Mouse (Mus musculus): Measurements from ENCODE around the gene Prr15l. TPM values are rescaled to one million over a fixed set of nuclear protein-coding genes. Genes with fewer than 3 reads are reported as not detected.

Gene Prr15l
- polyA plus RNA-seq, 1 experiment from 2014 or later, result not detected

DNA sequence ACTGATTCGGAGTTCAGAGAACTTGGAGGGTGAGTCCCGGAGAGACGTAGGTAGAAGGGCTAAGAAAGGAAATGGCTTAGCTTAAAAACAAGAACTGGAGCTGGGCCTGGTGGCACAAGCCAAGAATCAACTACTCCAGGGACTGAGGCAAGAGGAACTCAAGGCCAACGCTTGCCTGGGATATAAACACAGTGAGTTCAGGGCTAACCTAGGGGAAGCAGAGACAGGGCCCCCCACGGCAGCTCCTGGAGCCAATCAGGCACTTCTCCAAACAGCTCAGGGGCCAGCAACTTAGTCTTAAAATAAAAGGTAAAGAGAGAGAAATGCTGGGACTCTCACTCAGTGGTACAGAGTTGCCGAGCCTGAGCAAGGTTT is 10.5 kb downstream of the Prr15l start:
- ATAC-seq, result no peak
- Histone ChIP-seq H3K4me3 (replicated peaks) (no peak overlapping the region), H3K4me2 (replicated peaks) (no peak overlapping the region), H3K27ac (no peak overlapping the region), H3K36me3 (no peaks in the 10 kb centered on the region), H3K9ac (replicated peaks) (no peak overlapping the region), H3K4me1 (replicated peaks) (peaks cover 10% of the 10 kb centered on the region), H3K27me3 (peaks cover 7% of the 10 kb centered on the region; the same call in 1 of the 2 replicates), H3K9me3 (no peaks in the 10 kb centered on the region)
- 87% methylated on average over 6 of the region's 6 CpGs for WGBS

DNA sequence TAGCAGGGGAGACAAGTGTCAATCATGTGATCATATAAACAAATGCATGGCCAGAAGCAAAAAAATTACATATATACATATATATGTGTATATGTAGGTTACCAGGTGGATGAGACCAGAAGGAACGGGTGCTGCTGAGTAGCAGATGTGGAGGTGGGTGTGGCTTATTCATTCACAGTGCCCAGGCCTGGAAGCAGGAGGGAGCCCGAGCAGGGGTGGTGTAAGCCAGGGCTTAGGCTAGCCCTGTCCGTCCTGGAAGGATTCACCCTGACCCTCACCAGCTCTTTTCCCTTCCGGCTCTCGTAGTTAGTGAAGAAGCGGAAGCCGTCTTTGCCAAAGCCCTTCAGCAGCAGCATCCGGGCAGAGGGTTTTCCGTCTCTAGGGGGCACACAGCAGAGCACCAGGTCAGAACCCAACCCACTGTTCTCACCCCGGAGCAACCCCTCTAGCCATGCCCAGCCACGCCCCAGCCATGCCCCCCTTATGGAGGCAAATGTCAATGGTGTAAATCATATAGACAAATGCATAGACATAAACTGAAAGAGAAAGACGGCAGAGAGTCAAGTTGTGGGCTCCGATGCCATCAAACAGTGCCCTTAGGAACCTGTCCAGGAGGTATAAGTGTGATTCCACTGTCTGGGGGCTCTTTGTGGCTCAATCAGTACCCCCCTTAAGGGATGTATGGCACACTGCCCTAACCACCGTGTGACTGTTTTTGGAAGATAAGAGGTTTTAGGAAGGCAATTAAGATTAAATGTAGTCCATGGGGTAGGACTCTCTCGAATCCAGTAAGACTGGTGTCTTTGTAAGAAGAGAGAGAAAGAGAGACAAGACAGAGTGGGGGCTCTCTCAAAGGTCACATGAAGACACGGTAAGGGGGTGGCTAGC is 12.9 kb downstream of the Prr15l start:
- Histone ChIP-seq H3K4me1 (replicated peaks) (peaks cover 18% of the 10 kb centered on the region), H3K27ac (no peak overlapping the region), H3K4me2 (replicated peaks) (no peak overlapping the region), H3K27me3 (peaks cover 11% of the 10 kb centered on the region; the same call in 1 of the 2 replicates), H3K9me3 (no peaks in the 10 kb centered on the region), H3K4me3 (replicated peaks) (no peak overlapping the region), H3K9ac (replicated peaks) (no peak overlapping the region), H3K36me3 (no peaks in the 10 kb centered on the region)
- 74% methylated on average over 16 of the region's 16 CpGs for WGBS
- no peak for ATAC-seq

DNA sequence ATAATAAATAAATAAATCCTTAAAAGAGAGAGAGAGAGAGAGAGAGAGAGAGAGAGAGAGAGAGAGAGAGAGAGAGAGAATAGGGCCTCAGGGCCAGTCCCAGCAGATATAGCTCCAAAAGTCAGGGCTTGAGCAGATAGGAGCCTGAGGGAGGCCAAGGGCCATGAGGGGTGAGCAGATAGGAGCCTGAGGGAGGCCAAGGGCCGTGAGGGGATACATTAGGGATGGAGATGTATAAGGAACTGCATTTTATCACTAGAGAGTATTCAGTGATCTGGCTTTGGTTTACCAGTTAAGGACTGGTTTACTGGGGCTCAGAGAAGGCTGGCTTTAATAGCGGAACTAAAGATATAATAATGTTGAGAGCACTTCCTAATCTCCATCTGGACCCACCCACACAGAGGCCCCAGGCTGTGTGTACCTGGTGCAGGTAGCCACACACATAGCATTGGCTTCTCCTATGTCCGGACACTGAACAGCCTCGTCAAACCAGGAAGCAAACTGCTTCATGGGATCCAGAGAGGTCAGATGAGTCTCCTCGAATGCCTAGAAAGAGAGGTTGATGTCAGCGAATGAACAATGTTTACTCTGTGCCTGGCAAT is 14.2 kb downstream of the Prr15l start:
- Histone ChIP-seq H3K9ac (replicated peaks) (no peak overlapping the region), H3K27me3 (peaks cover 11% of the 10 kb centered on the region; the same call in 1 of the 2 replicates), H3K36me3 (no peaks in the 10 kb centered on the region), H3K4me3 (replicated peaks) (no peak overlapping the region), H3K4me2 (replicated peaks) (no peak overlapping the region), H3K4me1 (replicated peaks) (peaks cover 18% of the 10 kb centered on the region), H3K9me3 (no peaks in the 10 kb centered on the region), H3K27ac (no peak overlapping the region)
- ATAC-seq, result no peak
- WGBS, result 80% methylated on average over 6 of the region's 6 CpGs

DNA sequence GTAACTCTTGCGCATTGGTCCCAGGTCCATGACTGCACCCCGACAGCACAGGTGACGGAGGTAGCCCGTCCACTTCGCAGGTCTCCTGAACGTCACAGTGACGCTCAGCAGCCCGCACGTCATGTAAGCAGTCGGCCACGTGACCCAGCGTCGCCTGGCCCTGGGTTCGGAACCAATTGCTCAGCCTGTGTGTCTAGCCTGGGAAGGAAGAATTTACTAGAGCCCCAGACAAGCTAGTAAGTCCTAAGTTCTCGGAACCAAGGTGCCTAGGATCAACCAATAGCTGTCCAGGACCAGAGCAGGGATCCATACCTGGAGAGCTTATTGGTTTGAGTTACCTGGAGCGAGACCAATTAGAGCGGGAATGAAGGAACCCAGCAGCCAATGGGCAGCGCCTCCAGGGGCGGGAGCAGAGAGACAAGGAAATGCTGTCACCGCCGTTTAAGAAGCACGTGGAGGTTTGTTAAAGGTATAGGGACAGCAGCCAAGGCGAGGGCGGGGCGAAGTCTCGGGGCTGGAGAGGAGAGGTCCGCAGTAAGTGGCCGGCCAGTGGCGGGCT is 15.9 kb downstream of the Prr15l start, which contains the start of gene Pnpo:
Gene Pnpo, minus strand, starts transcription at position 241 of the 559 bp plus-strand sequence.
- Histone ChIP-seq H3K27ac (no peak within 1 kb of the TSS), H3K27me3 (peaks cover 11% of the 10 kb centered on the region; the same call in 1 of the 2 replicates), H3K9ac (replicated peaks) (peak within 1 kb of the TSS; percentile 59), H3K36me3 (0 out of 2 replicates have a peak, but pooled peaks cover 4% of the 10 kb centered on the region), H3K4me1 (replicated peaks) (peaks cover 18% of the 10 kb centered on the region), H3K4me3 (replicated peaks) (peak within 1 kb of the TSS; percentile 53), H3K4me2 (replicated peaks) (peak within 1 kb of the TSS; percentile 70), H3K9me3 (no peaks in the 10 kb centered on the region)
- WGBS, result under 1% methylated on average over 29 of the region's 29 CpGs
- ATAC-seq, result peak; percentile 99

DNA sequence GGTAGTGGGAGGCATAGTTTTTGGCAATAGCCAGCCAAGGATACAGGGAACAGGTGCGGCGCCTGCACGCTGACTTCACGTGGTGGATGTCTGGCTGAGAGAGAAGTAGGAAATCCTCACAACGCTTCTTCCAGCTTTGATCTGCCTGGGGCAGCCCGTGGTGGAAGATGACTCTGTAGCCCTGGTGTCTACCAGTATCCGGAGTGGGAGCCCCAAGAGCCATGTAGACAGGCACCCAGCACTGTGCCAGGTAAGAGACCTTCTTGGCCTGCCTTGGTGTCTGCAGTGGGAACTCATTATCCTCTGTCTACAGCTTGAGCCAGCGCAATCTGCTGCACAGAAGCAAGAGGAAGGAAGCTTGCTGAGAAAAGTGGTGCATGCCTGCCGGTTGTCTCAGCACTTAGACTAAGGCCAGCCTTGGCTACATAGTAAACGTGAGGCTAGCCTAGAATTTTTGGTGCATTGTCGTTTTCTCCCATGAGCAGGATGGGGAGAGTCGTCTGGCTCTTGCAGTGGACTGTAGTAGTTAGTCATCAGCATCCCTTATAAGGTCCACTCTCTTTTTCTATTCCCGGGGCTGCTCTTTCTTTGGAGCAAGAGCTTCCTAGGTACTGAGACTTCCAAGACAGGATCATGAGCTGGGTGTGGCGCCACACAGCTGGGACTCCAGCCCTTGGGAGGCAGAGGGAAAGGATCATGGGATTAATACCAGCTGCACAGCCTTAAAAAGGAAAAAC is 17.1 kb downstream of the Prr15l start:
- Histone ChIP-seq H3K4me3 (replicated peaks) (peak overlapping the region; percentile 53), H3K9ac (replicated peaks) (0 out of 2 replicates have a peak overlapping the region, but pooled peaks have one; percentile 59), H3K27me3 (peaks cover 11% of the 10 kb centered on the region; the same call in 1 of the 2 replicates), H3K4me2 (replicated peaks) (peak overlapping the region; percentile 70), H3K9me3 (no peaks in the 10 kb centered on the region), H3K27ac (no peak overlapping the region; the same call in 1 of the 2 replicates), H3K36me3 (peaks cover 10% of the 10 kb centered on the region; the same call in 1 of the 2 replicates), H3K4me1 (replicated peaks) (peaks cover 18% of the 10 kb centered on the region)
- WGBS, result 84% methylated on average over 14 of the region's 14 CpGs
- ATAC-seq, result no peak

DNA sequence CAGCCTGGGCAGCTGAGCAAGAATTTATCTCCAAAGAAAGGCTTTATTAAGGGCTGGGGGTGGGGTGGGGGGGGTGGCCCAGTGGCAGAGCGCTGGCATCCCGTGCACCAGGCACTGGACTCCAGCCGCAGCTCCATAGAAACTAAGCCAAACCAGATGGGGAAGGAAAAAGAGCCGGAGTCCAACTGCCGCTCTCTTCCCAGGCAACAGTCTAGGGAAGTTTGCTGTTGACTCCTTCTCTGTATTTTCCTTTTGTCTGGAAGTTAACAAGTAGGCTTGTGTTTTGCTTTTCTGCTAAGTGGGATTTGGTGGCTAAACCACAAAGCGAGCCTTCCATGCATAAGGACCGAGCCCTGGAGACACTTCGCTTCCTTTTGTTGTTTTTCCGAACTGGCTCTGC is 18.6 kb downstream of the Prr15l start:
- Histone ChIP-seq H3K4me1 (replicated peaks) (peaks cover 18% of the 10 kb centered on the region), H3K27ac (no peak overlapping the region), H3K27me3 (peaks cover 11% of the 10 kb centered on the region; the same call in 1 of the 2 replicates), H3K9me3 (no peaks in the 10 kb centered on the region), H3K36me3 (peaks cover 25% of the 10 kb centered on the region), H3K9ac (replicated peaks) (no peak overlapping the region), H3K4me2 (replicated peaks) (no peak overlapping the region), H3K4me3 (replicated peaks) (no peak overlapping the region)
- WGBS, result 75% methylated on average over 9 of the region's 9 CpGs
- no peak for ATAC-seq

DNA sequence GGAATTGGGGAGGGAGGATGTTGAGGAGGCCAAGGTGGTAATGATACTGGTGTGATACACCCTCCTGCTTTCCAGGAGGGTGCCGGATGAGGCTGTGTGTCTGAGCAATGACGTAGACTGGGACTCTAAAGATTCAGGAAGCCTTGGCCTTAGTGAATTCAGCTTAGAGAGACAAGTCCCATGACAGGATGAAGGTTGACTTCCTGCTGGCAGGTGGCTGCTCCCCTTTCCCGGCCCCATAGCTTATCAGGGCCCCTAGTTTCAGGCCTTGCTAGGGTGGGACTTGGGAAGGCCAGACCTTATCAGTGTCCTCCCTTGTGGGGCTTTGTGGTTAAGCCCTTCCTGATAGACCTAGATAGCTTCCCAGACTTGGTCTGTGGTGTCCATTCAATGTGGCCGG is 19.9 kb downstream of the Prr15l start:
- Histone ChIP-seq H3K27ac (no peak overlapping the region), H3K9me3 (no peaks in the 10 kb centered on the region), H3K36me3 (peaks cover 39% of the 10 kb centered on the region), H3K9ac (replicated peaks) (no peak overlapping the region), H3K4me3 (replicated peaks) (no peak overlapping the region), H3K4me2 (replicated peaks) (no peak overlapping the region), H3K27me3 (peaks cover 7% of the 10 kb centered on the region; the same call in 1 of the 2 replicates), H3K4me1 (replicated peaks) (peaks cover 18% of the 10 kb centered on the region)
- 89% methylated on average over 4 of the region's 4 CpGs for WGBS
- ATAC-seq, result no peak

DNA sequence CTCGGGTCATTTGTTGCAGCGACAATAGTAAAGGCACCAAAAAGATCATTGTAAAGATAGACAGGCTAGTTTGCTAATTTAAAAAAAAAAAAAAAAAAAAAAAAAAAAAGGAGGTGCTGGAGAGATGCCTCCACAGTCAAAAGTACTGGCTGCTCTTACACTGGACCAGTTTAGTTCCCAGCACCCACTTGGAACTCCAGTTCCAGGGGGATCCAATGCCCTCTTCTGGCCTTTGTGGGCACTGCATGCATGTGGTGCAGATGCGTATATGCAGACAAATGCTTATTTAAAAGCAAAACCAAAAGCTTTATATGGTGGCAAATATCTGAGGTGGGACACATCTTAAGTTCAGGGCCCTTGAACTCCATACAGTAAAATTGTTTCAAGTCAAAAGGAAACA is 22.9 kb downstream of the Prr15l start:
- no peak for ATAC-seq
- WGBS, result 95% methylated on average over 3 of the region's 3 CpGs

DNA sequence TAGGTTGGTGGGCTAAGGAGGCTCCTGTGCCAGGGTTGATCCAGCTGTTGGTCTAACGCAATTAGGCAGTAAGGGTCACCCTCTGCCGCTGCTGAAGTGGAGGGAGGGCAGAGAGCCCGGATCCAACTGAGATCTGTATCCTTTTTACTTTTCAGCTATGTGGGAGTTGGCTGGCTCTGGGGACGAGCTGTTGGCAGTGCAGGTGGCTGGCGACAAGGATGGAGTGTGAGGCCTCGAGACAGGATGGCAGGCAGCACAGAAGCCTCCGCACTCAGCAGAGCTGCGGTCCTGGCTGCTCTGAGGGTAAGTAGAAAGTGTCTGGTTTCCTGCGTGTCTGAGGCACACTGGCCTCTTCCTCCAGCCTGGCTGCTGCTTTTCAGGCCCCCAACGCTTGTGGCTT is 24.5 kb downstream of the Prr15l start:
- H3K4me2 ChIP-seq (replicated peaks), result no peak overlapping the region
- no peak overlapping the region for H3K4me3 ChIP-seq (replicated peaks)
- no peak for ATAC-seq
- 94% methylated on average over 10 of the region's 10 CpGs for WGBS
- no peak overlapping the region for H3K9ac ChIP-seq (replicated peaks)
- H3K4me1 ChIP-seq (replicated peaks), result no peaks in the 10 kb centered on the region
- no peaks in the 10 kb centered on the region for H3K27me3 ChIP-seq
- no peaks in the 10 kb centered on the region for H3K9me3 ChIP-seq
- H3K27ac ChIP-seq, result no peak overlapping the region
- peaks cover 82% of the 10 kb centered on the region for H3K36me3 ChIP-seq

More for the DNA sequence above, 22.9 kb downstream of the Prr15l start:
- Histone ChIP-seq H3K4me3 (replicated peaks) (no peak overlapping the region), H3K4me2 (replicated peaks) (no peak overlapping the region), H3K36me3 (peaks cover 66% of the 10 kb centered on the region), H3K9ac (replicated peaks) (no peak overlapping the region), H3K27me3 (no peaks in the 10 kb centered on the region), H3K9me3 (no peaks in the 10 kb centered on the region), H3K27ac (no peak overlapping the region), H3K4me1 (replicated peaks) (no peaks in the 10 kb centered on the region)

DNA sequence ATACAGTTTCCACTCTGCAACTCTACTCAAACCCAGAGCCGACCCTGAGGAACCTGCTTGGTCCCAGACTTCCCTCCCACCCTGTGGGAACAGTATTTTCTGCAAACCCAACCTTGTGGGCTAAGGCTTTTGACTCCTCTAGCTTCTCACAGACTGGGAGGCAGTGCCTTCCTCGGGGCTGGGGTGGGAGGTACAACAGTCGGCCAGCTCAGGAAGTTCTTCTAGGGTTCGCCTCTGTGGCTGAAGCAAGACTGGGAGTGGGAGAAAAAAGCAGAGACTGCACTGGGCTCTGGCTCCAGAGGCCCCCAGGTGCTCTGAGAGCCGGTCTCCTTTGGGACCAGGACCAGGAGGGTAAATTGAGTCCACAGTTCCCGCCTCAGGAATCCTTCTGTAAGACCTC is 25.0 kb downstream of the Prr15l start:
- H3K27me3 ChIP-seq, result no peaks in the 10 kb centered on the region
- 89% methylated on average over 6 of the region's 6 CpGs for WGBS
- no peak overlapping the region for H3K27ac ChIP-seq
- H3K4me2 ChIP-seq (replicated peaks), result no peak overlapping the region
- no peaks in the 10 kb centered on the region for H3K9me3 ChIP-seq
- peaks cover 86% of the 10 kb centered on the region for H3K36me3 ChIP-seq
- no peak for ATAC-seq
- no peaks in the 10 kb centered on the region for H3K4me1 ChIP-seq (replicated peaks)
- no peak overlapping the region for H3K4me3 ChIP-seq (replicated peaks)
- no peak overlapping the region for H3K9ac ChIP-seq (replicated peaks)

DNA sequence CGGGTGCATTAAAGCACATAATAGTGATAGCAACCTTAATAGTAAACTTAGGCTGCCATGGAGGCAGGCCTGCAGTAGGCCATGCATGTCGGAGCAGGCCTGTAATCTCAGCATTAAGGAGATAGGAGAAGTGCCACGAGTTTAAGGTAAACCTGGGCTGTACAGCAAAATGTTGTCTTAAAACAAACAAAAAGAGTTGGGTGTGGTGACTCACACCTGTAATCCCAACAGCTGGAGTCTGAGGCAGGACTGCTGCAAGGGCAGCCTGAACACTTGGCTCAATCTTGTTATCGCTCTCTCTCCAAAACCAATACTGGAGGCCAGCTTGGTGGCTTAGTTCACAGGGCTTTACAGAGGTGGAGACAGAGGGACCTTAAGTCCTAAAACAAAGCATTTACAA is 27.2 kb downstream of the Prr15l start:
- H3K4me2 ChIP-seq (replicated peaks), result no peak overlapping the region
- no peak overlapping the region for H3K27ac ChIP-seq
- ATAC-seq, result no peak
- no peaks in the 10 kb centered on the region for H3K4me1 ChIP-seq (replicated peaks)
- H3K9me3 ChIP-seq, result no peaks in the 10 kb centered on the region
- peaks cover 95% of the 10 kb centered on the region for H3K36me3 ChIP-seq
- H3K27me3 ChIP-seq, result no peaks in the 10 kb centered on the region
- 90% methylated on average over 4 of the region's 4 CpGs for WGBS
- H3K4me3 ChIP-seq (replicated peaks), result no peak overlapping the region
- H3K9ac ChIP-seq (replicated peaks), result no peak overlapping the region

Data from midbrain, embryonic 13.5 days (tissue).